Mouse (Mus musculus): ENCODE measurements around the gene Sidt2.

Sidt2 gene

GRCm38 (mm10) chr9:45955107-45955963 lies at the start of gene Sidt2:
Gene Sidt2 (minus strand): TSS chr9:45955258.
- peak in 1 of 2 experiments; percentile 74 for DNase-seq (ENCODE audit: low read depth in 1 of 2, low spot score in 2 of 2)

- DNase-seq (ENCODE audit: low read depth in 1 of 2, low spot score in 2 of 2), result no peak
These were observed 49.5 kb upstream of the Sidt2 start for GRCm38 (mm10) chr9:46004529-46004928.

- peak in 1 of 2 experiments; percentile 62 for DNase-seq (ENCODE audit: low read depth in 1 of 2, low spot score in 2 of 2)
These were observed 48.7 kb upstream of the Sidt2 start for GRCm38 (mm10) chr9:46003729-46004128.

GRCm38 (mm10) chr9:45999009-45999408 lies 44.0 kb upstream of the Sidt2 start:
- no peak for DNase-seq (ENCODE audit: low read depth in 1 of 2, low spot score in 2 of 2)

GRCm38 (mm10) chr9:45985229-45985567 lies 30.1 kb upstream of the Sidt2 start:
- no peak for DNase-seq (ENCODE audit: low read depth in 1 of 2, low spot score in 2 of 2)

GRCm38 (mm10) chr9:45984409-45985228 lies 29.6 kb upstream of the Sidt2 start:
- peak; percentile 48 to 65 for DNase-seq (ENCODE audit: low read depth in 1 of 2, low spot score in 2 of 2)

GRCm38 (mm10) chr9:45983676-45984408 lies 28.8 kb upstream of the Sidt2 start:
- no peak for DNase-seq (ENCODE audit: low read depth in 1 of 2, low spot score in 2 of 2)

- no peak for DNase-seq (ENCODE audit: low read depth in 1 of 2, low spot score in 2 of 2)
These were observed 26.3 kb upstream of the Sidt2 start for GRCm38 (mm10) chr9:45981331-45981730.

GRCm38 (mm10) chr9:45980611-45981010 lies 25.6 kb upstream of the Sidt2 start:
- DNase-seq (ENCODE audit: low read depth in 1 of 2, low spot score in 2 of 2), result no peak

GRCm38 (mm10) chr9:45979778-45980177 lies 24.7 kb upstream of the Sidt2 start:
- DNase-seq (ENCODE audit: low read depth in 1 of 2, low spot score in 2 of 2), result no peak

GRCm38 (mm10) chr9:45976884-45977283 lies 21.8 kb upstream of the Sidt2 start:
- DNase-seq (ENCODE audit: low read depth in 1 of 2, low spot score in 2 of 2), result no peak

- no peak for DNase-seq (ENCODE audit: low read depth in 1 of 2, low spot score in 2 of 2)
These were observed 8.5 kb upstream of the Sidt2 start for GRCm38 (mm10) chr9:45963577-45963976.

- DNase-seq (ENCODE audit: low read depth in 1 of 2, low spot score in 2 of 2), result peak in 1 of 2 experiments; percentile 55
These were observed 6.8 kb upstream of the Sidt2 start for GRCm38 (mm10) chr9:45961855-45962254.

GRCm38 (mm10) chr9:45959661-45960060 lies 4.6 kb upstream of the Sidt2 start:
- peak; percentile 51 to 58 for DNase-seq (ENCODE audit: low read depth in 1 of 2, low spot score in 2 of 2)

- no peak for DNase-seq (ENCODE audit: low read depth in 1 of 2, low spot score in 2 of 2)
These were observed 3.8 kb upstream of the Sidt2 start for GRCm38 (mm10) chr9:45958851-45959250.

- DNase-seq (ENCODE audit: low read depth in 1 of 2, low spot score in 2 of 2), result no peak
These were observed 3.1 kb upstream of the Sidt2 start for GRCm38 (mm10) chr9:45958023-45958670.

- DNase-seq (ENCODE audit: low read depth in 1 of 2, low spot score in 2 of 2), result peak in 1 of 2 experiments; percentile 26
These were observed 558 bp downstream of the Sidt2 start for GRCm38 (mm10) chr9:45954294-45955106.

GRCm38 (mm10) chr9:45953511-45954293 lies 1.4 kb downstream of the Sidt2 start:
- no peak for DNase-seq (ENCODE audit: low read depth in 1 of 2, low spot score in 2 of 2)

GRCm38 (mm10) chr9:45952890-45953289 lies 2.2 kb downstream of the Sidt2 start:
- no peak for DNase-seq (ENCODE audit: low read depth in 1 of 2, low spot score in 2 of 2)

Measured in monocyte, adult 2 months (primary cell).